Mouse (Mus musculus) liver, adult 2 months (tissue): ENCODE results near the gene Frmd4a.
A peak's percentile ranks its signal among the peaks of the same experiment; 100 is the strongest.

Experiments used
- CTCF ChIP-seq: fragments of 200-500 bp; IDR thresholded peaks from 2 replicates; pipeline ENCODE4 v1.5.1; 2011; ENCODE audit warnings: low read depth, low read length, control low read depth
- POLR2A ChIP-seq: fragments of 200-500 bp; IDR thresholded peaks from 2 replicates; pipeline ENCODE4 v1.6.1; 2011; ENCODE audit warnings: low read length, control low read depth; ENCODE audit not compliant: insufficient read depth; ENCODE audit errors: extremely low read depth

- TF ChIP-seq CTCF (peak; percentile 83), POLR2A (peak; percentile 62; the same call in 1 of the 2 replicates)
Measured at GRCm38 (mm10) chr2:4651500-4652285, 634.2 kb downstream of the Frmd4a start, which contains the start of gene Prpf18.
